Mouse (Mus musculus) c-Kit-negative CD71-positive TER-119-positive erythroid progenitor cells, embryonic 14.5 days (primary cell): ENCODE data around the gene Slc39a11.
A peak's percentile ranks its signal among the peaks of the same experiment; 100 is the strongest.

ENCODE experiments used
- DNase-seq: peaks from one replicate; pipeline ENCODE4 v3.0.0-alpha.2; 2013; ENCODE audit warnings: low read depth, low spot score

Slc39a11 gene

DNA sequence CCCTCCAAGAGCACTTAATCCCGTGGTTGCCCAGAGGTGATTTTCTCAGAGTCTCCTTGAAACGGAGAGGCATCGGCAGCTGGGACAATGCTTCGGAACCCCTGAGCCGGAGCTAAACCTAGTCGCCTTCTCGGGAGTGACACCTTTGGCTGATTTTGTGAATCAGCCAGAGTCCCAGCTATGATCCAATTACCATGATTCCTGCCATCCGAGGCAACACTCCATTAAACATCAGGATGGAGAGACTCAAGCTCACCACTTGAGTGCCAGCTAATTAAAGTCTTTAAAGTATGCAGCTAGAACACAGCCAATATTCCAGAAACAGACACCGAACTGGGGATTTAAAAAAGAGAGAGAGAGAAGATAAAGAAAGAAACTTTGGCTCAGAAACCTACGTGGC lies 136.9 kb downstream of the Slc39a11 start:
- no peak for DNase-seq

DNA sequence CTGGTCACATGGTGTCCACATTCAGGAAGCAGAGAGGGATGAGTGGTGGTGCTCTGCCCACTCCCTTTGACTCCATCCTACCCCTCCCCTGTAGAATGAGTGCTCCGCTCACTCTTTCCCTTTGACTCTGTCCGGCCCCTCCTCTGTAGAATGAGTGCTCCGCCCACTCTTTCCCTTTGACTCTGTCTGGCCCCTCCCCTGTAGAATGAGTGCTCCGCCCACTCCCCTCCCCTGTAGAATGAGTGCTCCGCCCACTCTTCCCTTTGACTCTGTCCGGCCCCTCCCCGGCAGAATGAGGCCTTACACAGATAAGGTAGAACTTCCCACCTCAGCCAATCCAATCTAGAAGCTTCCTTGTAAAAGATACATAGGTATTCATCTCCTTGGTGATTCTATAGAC lies 137.7 kb downstream of the Slc39a11 start:
- DNase-seq, result peak; percentile 21

DNA sequence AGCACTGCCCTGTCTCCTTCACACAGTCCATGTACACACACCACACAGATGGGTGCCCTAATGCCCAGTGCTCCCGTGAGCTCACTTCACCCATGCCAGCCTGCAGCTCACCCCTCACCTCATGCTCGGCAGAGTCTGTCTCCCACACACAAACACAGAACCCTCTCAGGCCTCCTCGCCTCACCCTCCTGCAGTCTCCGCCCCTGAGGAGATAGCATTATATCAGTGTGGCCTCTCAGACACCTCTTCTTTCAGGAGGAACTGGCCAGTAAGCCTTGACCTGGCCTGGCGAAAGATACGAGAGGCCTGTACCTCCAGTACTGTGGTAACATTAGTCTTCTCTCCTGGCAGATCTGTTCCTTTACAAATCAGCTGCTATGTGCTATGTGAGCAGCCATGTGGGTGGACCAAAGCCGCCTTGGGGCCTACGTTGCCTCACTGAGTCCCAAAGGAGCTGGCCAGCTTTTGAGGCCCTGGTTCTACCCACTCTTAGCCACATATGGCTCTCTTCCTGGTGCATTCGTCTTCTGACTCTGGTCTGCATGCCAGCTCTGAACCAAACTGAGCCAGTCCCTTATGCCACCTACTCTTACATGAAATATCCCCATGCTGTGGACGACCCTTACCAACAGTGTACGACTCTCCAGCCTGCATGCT lies 138.8 kb downstream of the Slc39a11 start:
- no peak for DNase-seq

DNA sequence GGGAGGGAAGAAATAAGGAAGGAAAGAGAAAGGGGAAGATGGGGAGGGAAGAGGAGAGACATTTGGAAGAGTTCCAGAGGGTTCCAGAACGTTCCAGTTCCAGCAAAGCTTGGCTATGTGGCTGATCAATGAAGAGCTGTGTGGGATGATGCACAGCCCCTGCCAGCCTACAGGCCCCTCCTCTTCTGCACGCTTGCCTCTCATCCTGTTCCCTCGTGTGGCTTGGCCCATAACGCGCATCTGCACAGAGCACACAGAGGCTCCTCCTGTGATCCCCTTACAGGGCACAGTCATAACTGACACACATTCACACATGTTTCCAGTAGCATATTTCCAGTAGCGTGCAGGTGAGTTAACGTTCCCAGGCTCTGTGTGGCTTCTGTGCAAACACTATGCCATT lies 139.6 kb downstream of the Slc39a11 start:
- no peak for DNase-seq

DNA sequence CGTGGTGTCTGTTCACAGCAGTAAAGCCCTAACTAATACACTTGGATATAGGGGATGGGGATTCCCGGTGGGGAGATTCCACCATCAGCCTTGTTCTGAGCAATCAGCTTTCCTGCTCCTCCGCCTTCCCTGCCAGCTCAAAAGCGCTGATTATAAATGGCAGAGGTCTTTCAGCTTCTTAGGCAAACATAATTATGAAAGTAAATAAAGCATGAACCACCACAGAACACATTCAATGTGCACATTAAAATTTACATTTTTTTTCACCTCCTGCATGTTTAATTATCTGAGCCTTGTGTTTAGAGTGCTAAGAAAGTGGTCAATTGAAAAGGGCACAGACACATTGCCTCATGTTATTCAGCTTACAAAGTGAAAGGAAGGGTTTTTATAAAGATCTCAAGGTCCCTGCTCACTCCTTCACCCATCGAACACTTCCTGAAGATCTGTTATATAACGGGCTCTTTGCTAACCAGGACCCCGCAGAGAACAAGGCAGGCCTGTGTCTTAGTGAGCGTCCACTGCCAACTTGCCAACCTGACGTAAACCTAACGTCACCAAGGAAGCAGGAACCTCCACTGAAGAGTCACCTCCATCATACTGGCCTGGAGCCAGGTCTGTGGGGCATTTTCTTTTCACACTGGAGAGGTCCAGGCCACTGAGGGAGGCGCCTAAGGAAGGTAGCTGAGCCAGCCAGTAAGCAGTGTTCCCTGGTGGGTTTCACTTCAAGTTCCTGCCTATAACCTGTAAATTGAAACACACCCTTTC lies 142.0 kb downstream of the Slc39a11 start:
- DNase-seq, result no peak

DNA sequence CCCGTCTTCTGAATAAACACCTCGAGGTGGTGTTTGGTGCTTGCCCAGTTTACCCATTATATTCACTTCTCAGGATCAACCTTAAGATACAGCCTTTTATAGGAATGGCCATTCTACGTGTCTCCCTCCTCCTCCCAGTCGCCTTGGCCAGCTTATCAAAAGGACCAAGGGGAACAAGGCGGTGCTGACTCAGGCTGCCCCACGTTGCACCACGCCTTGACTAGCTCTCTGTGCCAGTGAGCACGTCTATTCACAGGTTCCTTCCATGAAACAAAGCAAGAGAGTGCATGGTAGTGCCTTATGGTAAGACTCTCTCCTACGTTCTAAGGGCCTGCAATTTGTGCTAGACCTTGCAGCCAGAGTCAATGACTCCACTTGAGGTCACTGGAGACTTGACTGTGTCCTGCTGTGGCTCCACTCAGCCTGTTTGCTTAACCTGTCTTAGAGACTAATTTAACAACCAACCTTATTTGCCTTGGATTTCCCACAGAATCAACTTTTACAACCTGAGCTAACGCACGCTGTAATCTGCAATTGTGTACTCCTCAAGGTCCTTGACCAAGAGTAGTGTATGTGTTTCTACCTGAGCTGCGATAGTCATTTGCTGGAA lies 144.2 kb downstream of the Slc39a11 start:
- no peak for DNase-seq

DNA sequence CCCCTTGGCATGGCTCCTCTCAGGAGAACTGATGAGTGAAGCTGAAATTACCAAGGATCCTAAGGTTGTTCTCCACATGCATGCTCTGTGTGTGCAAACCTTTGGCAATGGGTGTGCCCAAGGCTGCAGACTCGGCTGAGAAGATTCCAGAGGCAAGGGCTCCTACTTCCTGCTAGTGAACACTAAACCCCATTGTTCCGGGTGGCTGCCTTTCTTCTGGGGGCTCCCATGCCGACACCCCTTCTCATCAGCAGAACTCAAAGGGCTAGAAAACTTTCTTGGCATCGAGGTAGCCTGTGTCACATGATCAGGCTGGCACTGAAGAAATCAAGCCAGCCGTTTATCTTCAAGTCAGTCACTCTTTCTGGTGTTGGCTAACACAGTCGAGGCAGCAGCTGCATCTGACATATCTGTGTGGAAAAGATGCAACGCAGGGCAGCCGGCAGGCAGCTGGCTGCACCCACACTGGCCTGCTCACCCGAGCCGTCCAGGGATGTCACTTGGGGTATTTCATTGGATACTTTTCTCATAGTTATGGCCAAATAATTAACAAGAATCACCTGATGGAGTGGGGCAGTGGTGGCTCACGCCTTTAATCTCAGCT lies 145.3 kb downstream of the Slc39a11 start:
- no peak for DNase-seq

DNA sequence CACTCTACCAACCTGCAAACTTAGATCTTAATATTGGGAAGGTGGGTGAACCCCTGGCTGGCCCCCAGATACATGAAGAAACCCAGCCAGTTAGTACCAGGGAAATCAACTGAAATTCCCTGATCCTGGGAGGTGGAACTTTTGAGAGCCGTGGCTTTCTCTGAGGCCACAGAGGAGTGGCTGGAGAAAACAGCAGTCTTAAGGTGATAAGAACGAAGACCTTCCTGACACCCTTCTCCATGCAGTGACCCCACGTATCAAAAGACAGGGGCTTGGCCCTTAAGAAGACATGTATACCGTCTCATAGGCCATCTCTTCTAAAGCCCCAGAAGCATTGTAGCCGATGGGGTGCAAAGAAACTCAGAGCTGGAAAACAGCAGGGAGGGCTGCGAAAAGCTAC lies 146.9 kb downstream of the Slc39a11 start:
- no peak for DNase-seq

DNA sequence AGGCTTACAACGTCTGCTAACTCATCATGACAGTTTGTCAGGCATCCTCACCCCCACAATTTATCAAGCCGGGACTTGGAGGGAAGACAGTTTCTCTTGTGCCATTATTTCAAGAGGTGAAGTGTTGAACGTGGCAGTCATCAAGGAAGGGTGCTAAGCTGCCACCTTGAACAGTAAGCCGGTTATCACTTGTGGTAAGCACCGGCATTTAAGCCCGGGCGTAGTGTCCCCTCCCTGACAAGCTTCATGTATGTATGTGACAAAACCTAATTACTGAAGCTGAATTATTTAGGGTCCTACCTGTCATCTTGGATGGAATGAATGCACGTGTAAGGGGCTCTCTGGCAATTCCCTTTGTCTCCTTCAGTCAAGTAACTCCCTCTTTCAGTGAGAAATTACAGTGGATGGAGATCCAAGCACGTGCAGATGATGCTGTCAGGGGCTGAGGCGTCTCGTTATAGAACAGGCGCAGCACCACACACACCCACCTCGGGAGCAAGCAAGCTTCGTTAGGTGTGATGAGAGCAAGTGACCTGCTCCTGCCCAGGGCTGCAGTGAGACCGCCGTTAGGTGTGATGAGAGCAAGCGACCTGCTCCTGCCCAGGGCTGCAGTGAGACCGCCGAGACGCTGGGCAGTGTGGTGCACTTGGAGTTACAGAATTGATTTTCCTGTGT lies 149.1 kb downstream of the Slc39a11 start:
- DNase-seq, result no peak

DNA sequence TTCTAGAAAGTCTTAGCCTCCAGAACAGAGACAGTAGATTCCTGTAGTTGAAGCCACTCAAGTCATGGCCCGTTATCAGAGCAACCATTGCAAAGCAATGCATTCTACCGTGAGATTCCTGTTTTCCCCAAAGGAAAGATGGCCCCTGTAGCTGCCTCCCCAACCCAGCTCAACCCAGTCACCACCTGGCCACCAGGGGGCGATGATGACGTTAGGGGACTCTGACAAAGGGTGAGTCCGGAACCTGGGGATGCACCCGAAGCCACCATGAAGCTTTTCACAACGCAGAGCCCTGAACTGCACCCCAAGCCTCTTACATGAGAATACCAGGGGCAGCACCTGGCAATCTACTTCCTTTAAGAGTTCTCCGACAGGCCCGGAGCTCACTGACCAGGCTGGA lies 151.0 kb downstream of the Slc39a11 start:
- no peak for DNase-seq

DNA sequence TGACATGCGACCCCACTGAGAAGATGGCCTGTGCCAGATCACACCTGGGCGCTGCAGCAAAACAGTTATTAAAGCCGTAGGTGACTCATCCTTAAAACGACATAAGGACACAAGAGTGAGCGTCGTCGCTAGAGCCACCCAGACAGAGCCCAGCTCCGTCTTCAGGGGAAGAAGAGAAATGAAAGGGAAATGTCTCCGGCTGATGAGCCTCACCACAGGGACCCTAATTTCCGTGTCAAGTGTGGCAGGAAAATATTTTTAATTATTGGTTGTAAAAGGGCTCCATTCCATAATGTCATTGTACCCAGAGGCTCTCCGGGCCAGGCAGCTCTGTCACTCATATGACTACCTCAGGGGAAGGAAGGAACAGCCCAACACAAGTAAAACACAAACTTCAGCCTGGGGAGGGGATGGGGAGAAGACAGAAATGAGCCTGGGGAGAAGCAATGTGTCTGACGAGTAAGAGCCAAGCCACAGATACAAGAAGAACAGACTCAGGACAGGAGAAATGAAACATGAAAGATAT lies 155.8 kb downstream of the Slc39a11 start:
- no peak for DNase-seq

DNA sequence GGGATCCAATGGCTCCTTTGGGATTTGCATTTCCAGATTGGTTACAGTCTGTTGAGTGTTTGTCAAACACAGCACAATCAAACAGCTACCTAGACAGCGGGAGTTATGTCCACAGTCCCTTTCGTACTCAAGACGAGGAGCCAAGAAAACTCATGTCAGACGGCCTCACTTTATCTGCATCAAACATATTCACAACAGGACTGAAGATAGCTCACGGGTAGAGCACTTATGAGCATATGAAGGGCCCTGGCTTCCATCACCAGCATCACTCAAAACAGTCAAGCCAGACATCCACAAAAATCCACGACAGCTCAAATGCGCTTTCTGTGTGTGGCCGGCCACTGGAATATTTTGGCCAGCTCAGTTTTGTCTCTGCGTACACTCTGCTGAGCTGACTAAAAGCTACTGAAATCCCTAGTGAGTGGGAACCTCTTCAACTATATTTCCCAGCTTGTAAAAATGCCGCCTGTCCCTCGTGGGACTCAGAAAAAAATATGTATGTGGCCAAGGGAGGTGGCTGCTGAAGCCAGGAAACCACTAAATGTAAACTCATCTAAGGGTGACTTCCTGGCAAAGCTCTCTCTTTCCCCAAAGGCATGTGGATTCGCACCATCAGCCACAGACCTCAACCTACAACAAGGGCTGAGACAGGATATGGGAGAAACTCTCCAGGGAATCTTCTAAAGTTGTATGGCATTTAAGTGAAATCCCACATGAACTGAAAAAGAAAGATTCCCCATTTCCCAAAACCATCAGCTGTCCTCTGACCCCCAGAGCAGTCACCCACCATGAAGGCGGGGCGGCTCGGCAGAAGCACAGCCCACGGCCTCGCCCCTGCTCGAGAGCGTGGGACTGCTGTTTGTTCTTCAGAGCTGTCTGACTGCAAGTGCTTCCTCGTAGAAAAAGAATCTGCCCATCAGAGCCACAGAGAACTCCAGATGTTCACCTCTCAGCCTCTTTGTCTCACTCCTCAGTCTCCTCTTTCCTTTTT lies 159.1 kb downstream of the Slc39a11 start:
- no peak for DNase-seq

DNA sequence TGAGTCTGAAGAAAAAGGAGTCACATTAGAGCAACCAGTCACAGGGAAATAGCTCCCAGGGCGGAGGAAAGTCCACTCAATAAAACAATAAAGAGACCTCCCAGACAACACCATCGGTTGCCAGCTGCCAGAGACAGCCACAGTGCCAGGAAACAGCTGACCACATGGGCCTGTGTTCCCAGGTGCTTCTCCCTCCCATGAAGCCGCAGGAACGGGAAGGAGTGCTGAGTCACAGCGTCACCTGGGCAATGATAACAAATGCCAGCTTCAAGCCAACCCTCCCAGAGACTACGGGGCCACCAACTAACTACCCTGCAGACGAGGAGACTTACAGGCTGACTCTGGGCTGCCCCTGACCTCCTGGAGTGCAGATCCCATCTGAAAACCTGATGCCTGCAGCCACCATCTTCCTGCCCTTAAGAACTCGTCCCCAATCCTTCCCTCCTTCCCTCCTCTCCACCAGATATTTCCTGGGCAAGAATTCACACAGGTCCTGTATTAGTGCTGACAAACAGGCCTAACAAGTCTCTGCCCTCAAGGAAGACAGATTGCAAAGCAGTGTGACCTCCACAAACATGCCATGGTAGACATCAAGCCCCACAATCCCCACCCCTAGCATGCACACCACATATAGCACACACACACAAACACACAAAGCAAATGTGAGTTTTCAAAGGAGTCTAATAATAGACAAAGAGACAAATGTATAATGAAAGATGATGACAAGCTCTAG lies 162.1 kb downstream of the Slc39a11 start:
- peak; percentile 32 for DNase-seq

DNA sequence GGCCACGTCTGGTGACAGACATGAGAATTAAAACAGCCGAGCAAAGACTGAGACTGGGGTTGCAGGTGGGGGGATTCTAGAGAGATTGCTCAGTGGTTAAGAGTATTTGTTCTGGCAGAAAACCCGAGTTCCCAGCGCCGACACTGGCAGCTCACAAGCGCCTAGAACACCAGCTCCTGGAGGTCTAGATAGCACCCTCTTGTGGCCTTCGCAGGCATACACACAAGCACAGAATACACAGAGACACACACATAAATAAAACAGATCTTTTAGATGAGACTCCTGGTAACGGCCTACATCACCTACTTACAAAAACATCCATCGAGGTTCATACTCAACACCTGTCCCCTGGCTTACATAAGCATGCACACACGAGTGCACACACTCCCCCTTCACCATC lies 165.8 kb downstream of the Slc39a11 start:
- DNase-seq, result no peak

DNA sequence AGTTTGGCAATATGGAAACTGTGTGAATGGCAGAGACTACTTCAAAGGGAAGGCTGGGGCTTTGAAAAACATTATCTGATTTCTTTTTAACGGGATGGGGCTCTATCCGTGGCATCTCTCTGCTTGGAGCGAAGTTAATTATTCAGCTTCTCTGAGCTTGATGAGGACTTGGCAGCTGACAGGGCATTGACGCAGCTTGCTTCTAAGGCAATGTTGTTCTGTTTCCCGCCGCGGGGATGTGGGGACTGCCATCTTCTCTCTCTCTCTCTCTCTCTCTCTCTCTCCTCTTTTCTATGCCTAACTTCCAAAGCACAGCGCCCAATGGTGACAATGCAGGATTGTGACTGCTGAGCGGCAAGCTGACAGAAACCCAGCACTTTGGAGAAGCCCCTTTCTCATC lies 172.3 kb downstream of the Slc39a11 start:
- no peak for DNase-seq

DNA sequence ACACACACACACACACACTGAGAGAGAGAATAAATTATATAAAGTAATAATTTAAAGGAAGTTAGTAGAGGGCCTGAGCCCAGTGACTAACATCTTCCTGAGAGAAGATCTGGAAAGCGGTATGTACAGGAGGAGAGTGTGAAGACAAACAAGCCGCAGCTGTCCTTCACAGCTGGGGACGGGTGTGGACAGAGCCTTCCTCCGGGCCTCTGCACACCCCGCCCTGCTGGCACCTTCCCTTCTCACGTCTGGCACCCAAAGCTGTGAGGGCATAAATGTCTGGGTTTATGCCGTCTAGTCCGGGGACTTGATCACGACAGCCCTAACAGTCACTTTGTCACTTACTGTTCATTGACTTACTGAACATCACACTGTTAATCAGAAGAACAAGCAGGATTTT lies 173.2 kb downstream of the Slc39a11 start:
- DNase-seq, result no peak

DNA sequence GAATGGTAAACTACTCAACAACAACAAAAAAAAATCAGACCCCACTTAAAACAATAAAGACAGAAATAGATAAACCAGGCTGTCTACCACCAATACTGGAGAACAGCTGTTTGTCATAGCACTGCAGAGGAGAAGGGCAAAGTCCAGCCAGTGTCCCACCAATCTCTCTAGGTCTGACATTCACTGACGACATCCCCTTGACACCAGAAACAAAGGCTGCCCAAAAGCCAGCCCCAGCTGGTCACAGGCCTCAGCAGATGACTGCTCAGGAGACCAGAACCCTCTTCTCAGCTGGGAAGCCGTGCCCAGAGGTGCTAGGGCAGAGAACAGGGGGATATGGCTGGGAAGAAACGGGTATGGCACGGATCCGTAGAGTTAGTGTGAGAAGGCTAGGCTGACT lies 174.4 kb downstream of the Slc39a11 start:
- no peak for DNase-seq

DNA sequence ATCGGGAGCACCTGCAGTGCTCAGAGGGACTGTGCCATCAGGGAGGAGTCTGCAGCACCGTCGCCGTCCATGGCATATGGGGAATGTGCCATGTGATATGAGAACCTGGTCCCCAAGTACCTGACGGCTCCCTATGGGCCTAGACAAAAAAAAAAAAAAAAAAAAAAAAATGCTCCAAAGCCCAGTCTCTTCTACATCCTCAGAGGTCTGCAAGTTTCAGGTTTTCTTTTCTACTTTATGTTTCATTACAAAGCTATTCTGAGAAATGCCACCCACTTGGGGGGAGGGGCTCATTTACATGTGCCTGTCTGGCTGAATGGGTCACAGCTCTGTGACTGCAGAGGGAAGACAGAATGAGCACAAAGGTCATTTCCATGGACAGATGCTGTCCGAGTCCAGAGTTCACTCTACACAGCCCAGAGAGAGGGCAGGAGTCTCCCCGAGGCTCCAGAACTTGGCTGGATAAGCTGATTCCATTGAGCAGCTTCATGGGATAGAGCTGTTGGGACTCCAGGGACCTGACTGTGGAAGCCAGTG lies 175.8 kb downstream of the Slc39a11 start:
- DNase-seq, result no peak

DNA sequence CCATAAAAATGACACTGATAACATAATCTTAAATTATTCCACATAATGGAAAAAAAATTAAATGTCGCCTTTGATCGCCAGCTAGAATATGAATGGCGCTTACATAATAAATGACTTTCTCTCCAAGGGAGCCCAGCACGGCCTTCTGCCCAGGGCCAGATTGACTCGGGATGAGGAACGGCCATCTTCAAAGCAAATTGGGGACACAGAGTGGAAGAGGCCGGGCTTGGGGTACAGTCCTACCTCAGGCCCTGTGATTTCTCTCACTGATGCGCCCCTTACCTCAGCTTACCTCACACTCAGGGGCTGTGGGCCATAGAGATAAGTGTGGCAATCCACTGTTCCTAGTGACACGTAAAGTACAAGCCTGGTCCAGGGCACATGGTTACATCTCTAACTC lies 177.9 kb downstream of the Slc39a11 start:
- no peak for DNase-seq
